Mouse (Mus musculus): ENCODE data around the gene Capn12. TPM values are rescaled to one million over a fixed set of nuclear protein-coding genes. Genes with fewer than 3 reads are reported as not detected.
"Not testable (repeated sequence)": the region's sequence is repeated elsewhere in the genome, so short reads cannot be mapped to it uniquely, and the experiment has no call there.

The Capn12 gene
- total and polyA plus RNA-seq, 3 experiments: 0.17 TPM; not detected in 2

GRCm38 (mm10) chr7:28867508-28868340 lies 13.5 kb upstream of the Capn12 start:
- H3K4me3 ChIP-seq (replicated peaks in 1 of 3; ENCODE audit: low read depth in 2 of 3, low read length in 2 of 3, poor library complexity in 1 of 3): peak overlapping the region in 2 of 3 experiments; percentile 13 to 26
- in situ Hi-C loops (cut with MboI; ENCODE audit: low pct_ligation_motif_present, low pct_unique_long_range_greater_than_20kb, low sequenced_read_pairs): loop anchor here (5.0 kb wide), 2 partner anchors 40 to 70 kb away; partner anchors contain the start of gene Ech1
- peak; percentile 52; the same call in 1 of the 2 replicates for TF ChIP-seq MEF2A (IDR thresholded peaks at IDR 0.05; ENCODE audit: borderline replicate concordance, low read depth, low read length)
- peak; percentile 19; the same call in 1 of the 2 replicates for TF ChIP-seq ZC3H11A (IDR thresholded peaks at IDR 0.05; ENCODE audit: low read depth, low read length)
- peak; percentile 60 for TF ChIP-seq RAD21 (IDR thresholded peaks at IDR 0.05; ENCODE audit: low read depth, low read length)
- peak; percentile 71 for TF ChIP-seq SMC3 (IDR thresholded peaks at IDR 0.05; ENCODE audit: low read depth, low read length)
- peak; percentile 13; the same call in 1 of the 2 replicates for TF ChIP-seq TCF12 (IDR thresholded peaks at IDR 0.05; ENCODE audit: low read depth, low read length)
- TF ChIP-seq NRF1 (IDR thresholded peaks at IDR 0.05; ENCODE audit: low read depth, low read length): peak; percentile 39; the same call in 1 of the 2 replicates
- peak; percentile 61; the same call in 1 of the 2 replicates for TF ChIP-seq MAX (IDR thresholded peaks at IDR 0.05; ENCODE audit: low read length)
- TF ChIP-seq ZNF384 (IDR thresholded peaks at IDR 0.05; ENCODE audit: low read depth, low read length): peak; percentile 96
- peak; percentile 47 to 89 for TF ChIP-seq CTCF (conservative IDR thresholded peaks at IDR 0.05 in 1 of 2, IDR thresholded peaks at IDR 0.05 in 1 of 2; ENCODE audit: low read depth in 2 of 2, low read length in 2 of 2)
- H3K27ac ChIP-seq (ENCODE audit: insufficient read depth, low read depth); H3K27me3 ChIP-seq (replicated peaks); H3K9me3 ChIP-seq (replicated peaks; ENCODE audit: low read length); H3K36me3 ChIP-seq (replicated peaks in 1 of 2; ENCODE audit: control insufficient read depth in 1 of 2, insufficient read depth in 1 of 2, low read length in 1 of 2); H3K79me2 ChIP-seq (replicated peaks; ENCODE audit: control insufficient read depth, extremely low read depth, insufficient read depth, poor library complexity, severe bottlenecking); H3K9ac ChIP-seq (ENCODE audit: insufficient read depth, low read depth); dilution Hi-C loops (cut with MboI; ENCODE audit: extremely low pct_ligation_motif_present, extremely low pct_unique_long_range_greater_than_20kb, low sequenced_read_pairs): not testable (repeated sequence)
- peak; percentile 84 for DNase-seq (ENCODE audit: extremely low read depth)
- H3K4me2 ChIP-seq (ENCODE audit: insufficient read depth, low read depth, poor library complexity, severe bottlenecking): 0 out of 2 replicates have a peak overlapping the region, but pooled peaks have one; percentile 46
- peaks cover 9 to 23% of the 10 kb centered on the region in 2 experiments for H3K4me1 ChIP-seq (ENCODE audit: control insufficient read depth in 1 of 2, insufficient read depth in 2 of 2)

GRCm38 (mm10) chr7:28870901-28871664 lies 10.1 kb upstream of the Capn12 start:
- no peak for DNase-seq (ENCODE audit: extremely low read depth)
- no peak overlapping the region for H3K27ac ChIP-seq (ENCODE audit: insufficient read depth, low read depth)
- in situ Hi-C loops (cut with MboI; ENCODE audit: low pct_ligation_motif_present, low pct_unique_long_range_greater_than_20kb, low sequenced_read_pairs): loop anchor here (5.0 kb wide), 1 partner anchor 36 kb away; no protein-coding TSS in a partner anchor

More at GRCm38 (mm10) chr7:28870901-28871664, 10.1 kb upstream of the Capn12 start:
- no peaks in the 10 kb centered on the region for H3K27me3 ChIP-seq (replicated peaks)
- TF ChIP-seq SMC3 (IDR thresholded peaks at IDR 0.05; ENCODE audit: low read depth, low read length) (no peak), SIN3A (IDR thresholded peaks at IDR 0.05; ENCODE audit: low read length) (no peak), CTCF (conservative IDR thresholded peaks at IDR 0.05 in 1 of 2, IDR thresholded peaks at IDR 0.05 in 1 of 2; ENCODE audit: low read depth in 2 of 2, low read length in 2 of 2) (no peak), NRF1 (IDR thresholded peaks at IDR 0.05; ENCODE audit: low read depth, low read length) (no peak), JUN (IDR thresholded peaks at IDR 0.05; ENCODE audit: insufficient read depth, low read depth, low read length) (no peak), ZKSCAN1 (IDR thresholded peaks at IDR 0.05; ENCODE audit: borderline replicate concordance, low read depth, low read length) (no peak), MYC (IDR thresholded peaks at IDR 0.05; ENCODE audit: low read depth, low read length) (no peak), MAX (IDR thresholded peaks at IDR 0.05; ENCODE audit: low read length) (no peak), MXI1 (IDR thresholded peaks at IDR 0.05; ENCODE audit: low read depth, low read length) (no peak), NELFE (IDR thresholded peaks at IDR 0.05; ENCODE audit: low read depth, low read length) (no peak), RCOR1 (conservative IDR thresholded peaks at IDR 0.05; ENCODE audit: low read depth, low read length) (no peak)
- H3K4me3 ChIP-seq (replicated peaks in 1 of 3; ENCODE audit: low read depth in 2 of 3, low read length in 2 of 3, poor library complexity in 1 of 3): no peak overlapping the region
- H3K9me3 ChIP-seq (replicated peaks; ENCODE audit: low read length): no peaks in the 10 kb centered on the region
- H3K36me3 ChIP-seq (replicated peaks in 1 of 2; ENCODE audit: control insufficient read depth in 1 of 2, insufficient read depth in 1 of 2, low read length in 1 of 2): no peaks in the 10 kb centered on the region
- no peak overlapping the region for H3K4me2 ChIP-seq (ENCODE audit: insufficient read depth, low read depth, poor library complexity, severe bottlenecking)
- no peak overlapping the region for H3K9ac ChIP-seq (ENCODE audit: insufficient read depth, low read depth)
- H3K79me2 ChIP-seq (replicated peaks; ENCODE audit: control insufficient read depth, extremely low read depth, insufficient read depth, poor library complexity, severe bottlenecking): no peaks in the 10 kb centered on the region
- peaks cover 4 to 14% of the 10 kb centered on the region in 2 experiments for H3K4me1 ChIP-seq (ENCODE audit: control insufficient read depth in 1 of 2, insufficient read depth in 2 of 2)
- dilution Hi-C loops (cut with MboI; ENCODE audit: extremely low pct_ligation_motif_present, extremely low pct_unique_long_range_greater_than_20kb, low sequenced_read_pairs): no loop called here
